Mouse (Mus musculus) C2C12 (cell line): ENCODE data around the gene Casz1.

Source experiments
- CEBPB ChIP-seq: IDR thresholded peaks from one replicate; pipeline ENCODE4 v1.6.1; 2011; ENCODE audit warnings: low read depth, mild to moderate bottlenecking, control low read depth, moderate library complexity
- CTCF ChIP-seq: IDR thresholded peaks from one replicate; pipeline ENCODE4 v1.5.1; 2011; ENCODE audit not compliant: control insufficient read depth, insufficient read depth, insufficient read length
- MAX ChIP-seq: IDR thresholded peaks from one replicate; pipeline ENCODE4 v1.6.1; 2011; ENCODE audit warnings: mild to moderate bottlenecking, control low read depth
- MYOD1 ChIP-seq: IDR thresholded peaks from one replicate; pipeline ENCODE4 v1.6.1; 2011; ENCODE audit warnings: low read depth; ENCODE audit not compliant: control insufficient read depth, insufficient read length
- MYOG ChIP-seq: IDR thresholded peaks from one replicate; pipeline ENCODE4 v1.6.1; 2011; ENCODE audit not compliant: control insufficient read depth, insufficient read length; ENCODE audit errors: extremely low read depth
- USF1 ChIP-seq: IDR thresholded peaks from one replicate; pipeline ENCODE4 v1.6.1; 2011; ENCODE audit warnings: low read depth, mild to moderate bottlenecking, control low read depth, moderate library complexity

DNA sequence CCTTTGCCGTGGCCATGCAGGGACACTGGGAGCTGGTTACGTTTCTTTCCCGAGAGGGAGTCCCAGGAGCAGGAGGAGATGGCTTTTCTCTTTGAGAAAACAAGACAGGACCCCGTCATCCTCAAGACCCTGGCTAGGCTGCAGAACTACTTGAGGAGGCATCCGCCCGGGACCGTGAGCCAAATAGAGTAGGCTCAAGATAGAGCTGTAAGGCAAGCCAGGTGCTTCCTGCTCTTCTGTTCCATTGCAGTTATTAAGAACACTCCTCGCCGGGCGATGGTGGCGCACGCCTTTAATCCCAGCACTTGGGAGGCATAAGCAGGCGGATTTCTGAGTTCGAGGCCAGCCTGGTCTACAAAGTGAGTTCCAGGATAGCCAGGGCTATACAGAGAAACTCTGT is 80.4 kb downstream of the Casz1 start:
- TF ChIP-seq MAX (no peak), CTCF (no peak), USF1 (no peak), MYOG (no peak), CEBPB (no peak), MYOD1 (no peak)
